Mouse (Mus musculus) heart, postnatal 14 days (tissue): ENCODE measurements around the gene Rpl15. TPM values are rescaled to one million over a fixed set of nuclear protein-coding genes. Genes with fewer than 3 reads are reported as not detected.
"Not testable (repeated sequence)": the region's sequence is repeated elsewhere in the genome, so short reads cannot be mapped to it uniquely, and the experiment has no call there.

Experiments
- DNase-seq, 2 experiments: peaks; one replicate each; pipeline ENCODE4 v3.0.0; 2021 to 2022
- intact Hi-C: fragments of 180-260 bp; cut with DNase I; formaldehyde crosslinking; loops from one replicate; pipeline ENCODE4 v1.15.1; 2025
- long read RNA-seq, 2 experiments: library from polyadenylated mRNA; stranded (forward); transcript quantifications; one replicate each; pipeline ENCODE4 v2.0.0; 2021
- total RNA-seq, 2 experiments: library from RNA; stranded (reverse); gene quantifications; 2 replicates each; pipeline ENCODE4 v1.2.3; 2021

Rpl15 gene
- 100 to 1,000 TPM; 622 to 682 TPM for total RNA-seq
- long read RNA-seq, experiment 1, transcript Rpl15-201 (4 exons, 883 nt), result minor isoform, 16 of 149 reads
- long read RNA-seq, experiment 1, transcript Rpl15-203 (4 exons, 802 nt), result minor isoform, 5 of 149 reads
- long read RNA-seq, experiment 1, transcript Rpl15-204 (3 exons, 802 nt), result minor isoform, 8 of 149 reads
- long read RNA-seq, experiment 1, transcript Rpl15-202 (4 exons, 1,922 nt), result major isoform, 116 of 149 reads
- long read RNA-seq, experiment 1, partial matches to known transcripts, result 0 of 149 reads
- long read RNA-seq, experiment 1, other reads (novel, unspliced or antisense), result 4 of 149 reads
- long read RNA-seq, experiment 2, transcript Rpl15-202 (4 exons, 1,922 nt), result major isoform, 121 of 144 reads
- long read RNA-seq, experiment 2, transcript Rpl15-203 (4 exons, 802 nt), result minor isoform, 8 of 144 reads
- long read RNA-seq, experiment 2, transcript Rpl15-201 (4 exons, 883 nt), result minor isoform, 8 of 144 reads
- long read RNA-seq, experiment 2, partial matches to known transcripts, result 1 of 144 reads
- long read RNA-seq, experiment 2, other reads (novel, unspliced or antisense), result 2 of 144 reads

DNA sequence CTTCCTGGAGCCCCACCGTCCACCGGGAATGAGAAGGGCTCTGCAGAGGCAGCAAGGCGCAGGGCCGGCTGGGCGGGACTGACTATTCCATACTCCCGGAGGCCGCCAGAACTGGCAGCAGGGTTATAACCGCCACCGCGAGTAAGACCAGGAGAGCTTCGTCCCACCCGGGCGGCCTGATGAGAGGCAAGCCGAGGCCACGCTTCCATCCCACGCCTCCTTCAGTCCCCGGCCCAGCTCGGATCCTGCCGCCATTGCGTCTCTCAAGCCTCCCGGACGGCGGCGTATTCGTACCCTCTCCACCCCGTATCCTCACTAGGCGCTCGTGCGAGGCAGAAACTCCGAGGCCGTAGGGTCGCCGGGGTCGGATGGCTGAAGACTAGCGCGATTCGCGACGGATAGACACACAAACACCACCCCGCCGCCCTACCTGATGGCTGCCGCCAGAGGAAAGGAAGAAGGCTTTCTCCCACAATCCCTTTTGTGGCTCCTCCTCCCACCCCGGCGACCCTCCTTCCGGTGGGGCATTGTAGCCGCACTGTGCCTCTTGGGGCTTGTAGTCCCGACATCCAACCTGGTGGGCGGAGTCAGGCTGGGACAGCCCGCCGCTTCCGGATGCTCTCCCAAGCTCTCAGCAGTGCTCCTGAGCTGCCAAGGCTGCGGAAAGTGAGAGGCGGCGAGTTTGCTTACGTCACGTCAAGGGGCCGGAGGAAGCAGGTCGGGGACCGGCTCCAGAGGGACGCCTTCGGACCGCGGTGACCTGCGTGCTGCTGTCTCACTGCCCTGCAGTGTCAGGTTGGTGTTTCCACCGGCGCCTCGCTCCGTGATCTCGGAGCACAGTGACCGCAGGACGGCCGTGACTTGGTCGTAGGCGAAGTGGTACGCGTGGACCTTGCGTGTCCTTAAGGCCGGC is at the start of gene Rpl15, which contains the start of gene Nkiras1:
Gene Rpl15 (minus strand): TSS at position 863 of the 913 bp plus-strand sequence.
Gene Nkiras1 (plus strand): TSS at position 608 of the 913 bp plus-strand sequence.
- intact Hi-C loops, result loop anchor here (2.0 to 10.0 kb wide), 3 partner anchors 32 to 616 kb away; partner anchors contain the start of gene Nr1d2

DNA sequence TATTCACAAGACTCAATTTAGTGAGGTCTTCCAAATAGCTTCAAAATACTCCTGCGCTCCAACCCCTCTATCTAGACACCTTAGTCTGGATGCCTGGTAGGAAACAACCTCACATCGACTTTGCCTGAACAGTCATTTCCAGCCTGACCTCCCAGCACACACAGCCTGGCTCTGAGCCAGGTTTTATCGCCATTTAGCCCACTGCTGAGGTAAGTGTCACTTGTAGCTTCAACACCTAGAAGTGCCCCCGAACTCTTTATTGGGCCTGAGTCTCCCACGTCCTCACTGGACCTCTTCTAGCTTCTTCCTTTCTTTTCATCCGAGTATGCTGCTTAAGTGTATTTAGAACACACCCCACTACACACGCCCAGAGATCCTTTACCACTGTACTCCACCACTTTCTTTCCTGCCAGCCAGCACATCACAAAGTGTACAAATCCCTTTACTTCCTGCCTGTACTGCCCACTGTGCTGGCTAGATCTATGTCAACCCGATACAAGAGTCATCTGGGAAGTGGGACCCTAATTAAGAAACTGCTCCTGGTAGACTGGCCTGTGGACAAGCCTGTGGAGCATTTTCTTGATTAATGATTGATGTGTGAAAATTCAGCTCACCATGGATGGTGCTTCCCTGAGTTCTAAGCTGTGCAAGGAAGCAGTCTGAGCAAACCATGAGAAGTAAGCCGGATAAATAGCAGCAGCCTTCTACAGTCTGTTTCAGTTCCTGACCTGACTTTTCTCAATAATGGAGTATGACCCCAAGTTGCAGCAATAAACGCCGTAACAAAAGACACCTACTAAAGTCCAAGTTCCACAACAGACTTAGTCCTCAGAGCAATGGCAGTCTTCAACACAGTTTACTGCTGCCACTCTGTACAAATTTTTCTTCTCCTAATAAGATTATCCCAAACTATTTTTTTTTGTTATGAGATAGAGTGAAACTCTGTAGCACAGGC is 46.5 kb upstream of the Rpl15 start:
- intact Hi-C loops, result no loop called here
- DNase-seq, result no peak

More for the DNA sequence above, at the start of gene Rpl15, which contains the start of gene Nkiras1:
- peak; percentile 97 to 98 for DNase-seq

DNA sequence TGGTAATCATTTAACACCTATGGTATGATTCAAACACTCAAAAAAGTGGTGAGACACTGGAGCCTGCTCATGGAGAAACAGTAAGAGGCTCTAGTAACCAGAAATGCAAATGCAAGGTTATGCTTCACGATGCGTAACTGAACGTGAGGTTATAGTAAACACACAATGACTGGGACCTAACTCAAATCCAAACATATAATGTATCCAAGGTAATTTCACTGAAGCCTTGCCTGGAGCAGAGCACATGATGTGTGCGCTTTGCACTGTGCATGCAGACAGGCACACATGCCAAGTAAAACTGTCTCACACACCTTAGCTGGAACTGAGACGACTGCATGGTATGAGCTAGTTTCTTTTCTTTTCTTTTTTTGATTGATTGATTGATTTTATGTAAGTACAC is 33.0 kb upstream of the Rpl15 start:
- no peak for DNase-seq
- intact Hi-C loops, result no loop called here

DNA sequence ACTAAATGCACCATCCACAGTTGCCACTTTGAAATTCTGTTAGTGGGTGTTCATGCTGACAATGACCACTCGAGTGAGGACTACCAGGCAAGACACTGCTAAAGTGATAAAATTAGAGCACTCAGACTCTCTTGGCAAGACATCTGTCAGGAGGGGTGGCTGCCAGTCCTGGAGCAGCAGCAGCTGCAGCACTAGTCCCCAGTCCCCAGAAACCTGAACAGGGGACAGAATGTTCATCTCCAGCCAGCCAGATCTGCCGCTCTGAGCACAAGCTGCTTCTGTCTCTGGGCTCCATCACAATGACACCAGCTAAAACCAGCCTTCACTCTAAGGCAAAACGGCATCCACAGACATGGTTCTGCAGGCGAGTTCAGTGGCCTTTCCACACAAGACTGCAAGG is 32.1 kb upstream of the Rpl15 start:
- DNase-seq, result peak; percentile 53 to 59
- intact Hi-C loops, result no loop called here

DNA sequence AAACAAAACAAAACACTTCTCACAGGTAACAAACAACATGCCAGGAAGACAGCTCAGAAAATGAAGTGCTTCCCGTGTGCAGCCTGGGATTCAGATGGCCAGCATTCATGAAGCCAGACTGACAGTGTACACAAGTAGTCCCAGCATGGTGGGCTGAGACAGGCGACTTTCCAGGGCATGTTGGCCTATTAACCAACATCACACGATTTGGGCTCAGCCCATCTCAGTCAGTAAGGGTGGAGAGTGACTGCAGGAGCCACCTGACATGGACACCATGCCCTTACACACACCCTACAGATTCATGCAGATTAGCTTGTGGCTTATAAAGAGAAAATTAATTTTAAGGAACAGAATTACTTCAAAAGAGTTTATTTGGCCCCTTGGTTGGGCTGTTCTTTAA is 31.6 kb upstream of the Rpl15 start:
- intact Hi-C loops, result no loop called here
- DNase-seq, result no peak

DNA sequence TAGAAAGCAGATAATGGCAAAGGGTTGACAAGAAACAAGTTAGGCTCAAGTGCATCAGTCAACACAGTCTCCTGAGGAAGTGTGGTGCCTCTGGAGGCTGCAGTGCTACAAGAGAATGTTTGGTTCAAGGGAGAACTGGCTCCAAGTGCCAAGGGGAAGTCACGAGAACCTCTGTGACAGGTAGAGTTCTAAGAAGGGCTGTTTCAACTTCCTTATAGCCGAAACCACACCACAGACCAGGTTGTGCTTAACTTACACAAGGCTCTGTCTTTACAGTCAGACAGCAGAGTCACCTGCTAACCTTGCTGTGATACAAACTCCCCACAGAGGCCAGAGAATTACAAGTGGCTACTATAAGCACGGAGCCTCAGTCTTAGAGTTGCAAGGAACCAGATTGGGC is 30.4 kb upstream of the Rpl15 start:
- no peak for DNase-seq
- intact Hi-C loops, result no loop called here

DNA sequence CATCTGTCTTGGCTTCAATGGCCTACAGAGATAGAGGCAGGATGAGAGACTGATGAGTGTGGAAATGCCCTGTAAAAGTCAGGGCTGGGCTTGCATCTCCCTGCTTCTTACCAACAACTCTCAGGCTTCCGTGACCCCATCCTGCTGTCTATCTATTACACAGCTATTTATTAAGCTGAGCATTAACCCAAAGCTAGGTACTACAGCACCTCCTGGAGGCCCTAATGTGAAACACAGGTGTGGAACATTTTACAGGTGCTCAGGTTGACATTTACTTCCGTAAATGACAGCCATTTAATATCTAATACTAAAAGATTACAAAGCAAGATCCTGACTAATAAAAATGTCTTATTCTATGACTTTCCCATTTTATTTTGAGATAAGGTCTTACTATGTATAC is 29.5 kb upstream of the Rpl15 start:
- intact Hi-C loops, result no loop called here
- no peak for DNase-seq

DNA sequence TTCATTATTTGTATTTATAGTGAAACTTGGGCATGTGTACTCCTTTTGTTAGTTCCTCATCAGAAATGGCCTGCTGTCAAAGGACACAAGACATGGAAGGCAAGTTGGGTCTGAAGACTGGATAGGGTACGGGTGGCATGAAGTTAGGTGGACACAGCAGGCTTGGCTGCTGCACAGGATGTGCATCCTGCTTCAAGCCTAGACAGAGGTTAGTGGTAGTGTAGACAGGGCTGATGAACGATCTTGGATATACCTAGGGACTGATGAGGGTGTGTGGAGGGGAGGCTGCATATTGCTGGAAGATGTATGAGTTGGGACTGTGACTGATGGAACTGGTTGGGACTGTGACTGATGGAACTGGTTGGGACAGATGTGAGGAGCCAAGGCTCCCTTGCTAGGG is 27.7 kb upstream of the Rpl15 start:
- intact Hi-C loops, result no loop called here
- DNase-seq, result no peak

DNA sequence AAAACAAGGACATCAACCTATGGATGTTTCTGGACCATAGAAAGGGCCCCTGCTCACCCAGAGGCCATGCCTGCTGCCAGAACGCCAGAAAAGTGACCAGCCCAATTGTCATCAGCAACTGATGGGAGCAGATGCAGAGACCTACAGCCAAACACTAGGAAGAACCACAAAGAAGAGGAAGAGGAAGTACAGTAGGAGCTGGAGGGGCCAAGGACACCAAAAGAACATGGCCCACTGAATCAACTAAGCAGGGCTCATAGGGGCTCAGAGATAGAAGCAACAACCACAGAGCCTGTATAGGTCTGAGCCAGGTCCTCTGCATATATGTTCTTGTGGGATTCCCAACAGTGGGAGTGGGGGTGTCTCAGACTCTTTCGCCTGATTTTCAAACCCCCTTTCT is 26.2 kb upstream of the Rpl15 start:
- intact Hi-C loops, result no loop called here

DNA sequence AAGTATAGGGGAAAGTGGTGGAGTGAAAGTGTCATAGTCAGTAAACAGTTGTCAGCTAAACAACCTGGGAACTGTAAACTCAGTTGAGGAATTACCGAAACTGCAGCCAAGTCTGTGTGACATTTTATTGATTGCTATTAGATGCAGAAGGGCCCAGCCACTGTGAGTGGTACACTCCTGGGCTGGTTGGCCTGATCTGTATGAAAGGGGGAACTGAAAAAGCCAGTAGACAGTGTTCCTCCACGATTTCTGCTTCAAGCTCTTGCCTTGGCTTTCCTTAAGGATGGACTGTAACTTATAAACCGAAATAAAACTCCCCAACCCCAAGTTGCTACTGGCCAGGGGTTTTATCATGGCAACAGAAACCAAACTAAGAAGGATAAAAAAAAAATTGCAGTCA is 21.4 kb upstream of the Rpl15 start:
- intact Hi-C loops, result no loop called here
- no peak for DNase-seq

More for the DNA sequence above, 26.2 kb upstream of the Rpl15 start:
- no peak for DNase-seq

DNA sequence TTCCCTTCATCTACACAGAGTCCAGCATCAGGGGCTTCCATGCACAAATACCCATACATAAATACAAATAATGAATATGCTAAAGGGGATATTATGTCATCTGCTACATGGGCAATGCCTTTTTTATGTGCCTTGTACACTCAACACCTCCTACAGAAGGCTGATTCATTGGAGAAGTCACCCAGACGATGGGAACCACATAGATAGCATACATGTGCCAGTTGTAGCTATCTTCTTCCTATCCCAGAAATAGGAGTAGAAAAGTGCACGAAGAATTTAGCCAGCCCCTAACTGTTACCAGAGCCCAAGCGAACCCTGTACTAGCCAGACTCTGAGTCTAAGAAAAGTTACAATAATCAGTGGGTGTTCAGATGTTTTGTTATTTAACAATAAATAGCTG is 20.9 kb upstream of the Rpl15 start:
- no peak for DNase-seq
- intact Hi-C loops, result no loop called here

DNA sequence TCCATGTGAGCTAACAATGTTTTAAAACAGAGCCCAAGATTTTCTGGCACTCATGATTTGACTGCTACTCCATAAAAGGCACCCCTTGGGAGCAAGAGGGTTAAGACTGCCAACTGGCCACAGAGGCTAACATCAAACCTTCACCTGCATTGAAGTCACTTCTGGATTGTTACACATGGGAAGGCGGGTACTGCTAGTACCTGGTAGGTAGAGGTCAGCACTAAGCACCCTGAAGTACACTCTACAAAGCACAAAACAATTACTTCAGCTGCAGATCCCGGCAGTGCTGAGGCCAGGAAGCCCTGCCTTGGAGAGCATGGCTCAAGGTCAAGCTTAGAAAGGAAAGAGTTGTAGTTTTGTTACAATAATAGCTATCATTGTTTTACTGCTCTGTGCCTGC is 16.2 kb upstream of the Rpl15 start:
- DNase-seq, result no peak
- intact Hi-C loops, result no loop called here

DNA sequence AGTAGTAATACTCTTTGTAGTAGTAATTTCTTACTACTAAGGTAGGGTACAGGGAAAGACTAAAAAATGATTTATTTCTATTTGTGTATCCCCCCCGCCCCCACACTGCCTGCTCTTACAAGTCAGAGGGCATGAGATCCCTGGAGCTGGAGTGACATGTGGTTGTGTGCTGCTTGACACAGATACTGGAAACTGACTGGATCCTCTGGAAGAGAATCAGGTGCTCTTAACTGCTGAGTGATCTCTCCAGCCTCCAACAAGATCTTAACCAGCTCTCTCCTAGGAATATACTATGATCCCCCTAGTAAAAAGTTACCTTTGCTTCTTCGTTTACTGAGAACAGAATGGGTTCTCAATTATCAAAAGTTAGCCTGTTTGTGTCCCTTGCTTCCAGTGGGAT is 15.2 kb upstream of the Rpl15 start:
- no peak for DNase-seq
- intact Hi-C loops, result no loop called here

DNA sequence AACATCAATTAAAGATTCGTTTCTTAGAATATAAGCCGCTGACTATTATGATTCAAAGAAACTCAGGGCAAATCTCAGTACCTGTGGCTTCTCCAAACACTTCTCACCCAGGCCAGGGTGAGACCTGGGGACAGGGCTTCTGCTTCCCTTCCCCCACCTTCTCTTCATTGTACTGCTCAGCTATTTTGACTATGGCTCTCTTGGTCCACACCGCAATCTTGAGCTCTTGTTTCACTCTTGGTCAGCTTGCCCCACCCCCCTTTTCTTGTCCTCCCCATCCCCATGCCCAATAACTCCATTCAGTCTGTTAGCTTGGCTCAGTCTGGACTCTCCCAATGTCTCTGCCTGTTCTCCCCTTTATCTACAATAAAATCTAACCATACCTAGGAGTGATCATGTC is 14.3 kb upstream of the Rpl15 start:
- no peak for DNase-seq
- intact Hi-C loops, result no loop called here

DNA sequence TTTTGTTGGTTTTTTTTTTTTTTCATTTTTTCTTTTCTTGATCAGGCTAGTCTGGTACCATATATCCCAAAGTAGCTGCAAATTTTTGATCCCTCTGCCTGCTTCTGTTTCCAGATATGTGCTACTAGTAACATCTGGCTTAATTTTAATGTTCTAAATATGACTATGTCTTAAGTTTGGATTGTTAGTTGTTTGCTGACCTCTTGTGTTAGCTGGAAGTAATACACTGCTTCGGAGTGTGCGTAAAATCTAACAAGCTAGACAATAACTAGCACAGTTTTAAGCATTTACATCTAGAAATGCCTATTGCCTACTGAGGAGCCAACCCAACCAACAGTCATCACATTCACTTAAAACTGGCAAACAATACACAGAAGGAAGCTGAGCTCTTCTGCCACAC is 13.4 kb upstream of the Rpl15 start:
- DNase-seq, result peak in 1 of 2 experiments; percentile 33
- intact Hi-C loops, result loop anchor here (5.0 kb wide), 2 partner anchors 72 to 117 kb away; no protein-coding TSS in a partner anchor

DNA sequence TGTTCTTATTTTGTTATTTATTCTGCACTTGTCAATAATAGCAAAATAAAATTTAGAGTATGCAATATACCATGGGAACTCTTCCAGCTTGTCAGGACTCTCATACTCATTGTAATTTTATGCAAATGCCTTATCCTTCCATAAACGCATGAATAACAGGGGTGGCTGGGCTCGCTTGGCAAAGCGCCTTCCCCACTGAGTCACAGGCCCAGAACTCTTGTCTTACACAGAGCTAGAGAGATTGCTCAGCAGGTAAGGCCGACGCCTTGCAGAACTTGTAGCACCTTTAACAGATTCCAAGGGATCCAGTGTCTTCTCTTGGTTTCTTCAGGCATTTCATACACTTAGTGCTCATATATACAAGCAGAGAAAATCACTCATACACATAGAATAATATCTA is 9.2 kb upstream of the Rpl15 start:
- no peak for DNase-seq
- intact Hi-C loops, result loop anchor here (5.0 kb wide), 2 partner anchors 68 to 113 kb away; no protein-coding TSS in a partner anchor

DNA sequence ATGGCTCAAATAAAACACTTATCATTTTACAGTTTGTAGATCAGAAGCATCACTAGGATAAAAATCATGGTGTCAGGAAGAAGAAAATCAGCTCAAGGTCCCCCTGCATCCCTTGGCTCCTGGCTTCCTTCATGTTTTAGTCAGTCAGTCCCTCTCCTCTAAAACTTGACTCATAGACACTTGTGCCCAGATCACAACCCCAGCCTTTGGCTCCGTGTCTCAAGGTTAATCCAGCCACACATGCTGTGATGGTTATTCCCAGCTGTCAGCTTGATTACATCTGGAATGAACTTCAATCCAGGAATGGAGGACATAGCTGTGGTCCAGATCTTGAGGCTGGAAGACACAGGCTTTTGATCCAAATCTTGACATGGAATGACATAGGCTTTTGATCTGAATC is 3.3 kb upstream of the Rpl15 start:
- intact Hi-C loops, result loop anchor here (5.0 to 10.0 kb wide), 2 partner anchors 63 to 620 kb away; no protein-coding TSS in a partner anchor
- no peak for DNase-seq

DNA sequence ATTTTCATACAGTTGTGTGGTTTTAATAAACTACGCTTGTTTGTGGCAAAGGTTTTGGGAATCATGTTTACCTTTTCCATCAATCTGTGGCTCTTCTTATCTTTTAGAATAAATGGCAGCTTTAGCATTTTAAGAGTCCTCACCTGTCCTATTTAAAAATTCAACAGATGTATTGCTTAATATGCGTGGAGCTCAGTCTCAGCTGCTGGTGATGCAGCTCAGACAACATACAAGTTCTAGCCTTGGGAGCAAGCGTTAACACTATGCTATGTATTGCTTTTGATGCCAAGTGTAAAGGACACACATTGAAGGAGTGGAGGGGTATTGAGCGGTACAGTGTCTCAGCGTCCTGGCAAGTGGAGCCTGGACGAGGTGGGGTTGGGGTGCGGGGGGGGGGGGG is 475 bp upstream of the Rpl15 start:
- intact Hi-C loops, result loop anchor here (2.0 to 10.0 kb wide), 3 partner anchors 33 to 617 kb away; partner anchors contain the start of gene Nr1d2
- no peak for DNase-seq

DNA sequence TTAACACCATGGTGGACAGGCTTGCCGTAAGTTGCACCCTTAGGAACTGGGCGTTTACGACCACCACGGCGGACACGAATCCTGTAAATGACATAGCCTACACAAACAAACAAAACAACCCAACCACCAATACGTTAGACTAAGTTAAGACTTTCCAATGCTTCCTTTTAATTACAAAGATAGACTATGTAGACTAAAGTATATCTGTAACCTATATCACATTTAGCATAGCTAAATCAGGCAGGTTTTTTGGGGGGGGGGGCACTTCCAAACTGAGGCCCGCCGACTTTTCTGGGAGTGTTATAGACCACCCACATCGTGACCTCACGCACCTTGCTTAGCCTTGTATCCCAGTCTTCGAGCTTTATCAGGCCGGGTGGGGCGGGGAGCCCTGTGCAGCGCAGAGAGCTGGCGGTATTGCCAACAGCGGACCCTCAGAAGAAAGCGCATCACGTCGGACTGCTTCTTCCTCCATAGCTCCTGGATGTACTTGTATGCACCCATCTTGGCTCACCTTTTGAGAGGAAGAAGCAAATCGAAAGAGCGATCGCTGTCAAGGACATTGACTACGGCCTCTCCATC is 1.2 kb downstream of the Rpl15 start:
- intact Hi-C loops, result loop anchor here (2.0 to 10.0 kb wide), 3 partner anchors 31 to 615 kb away; partner anchors contain the start of gene Nr1d2
- not testable (repeated sequence) for DNase-seq
